Mouse (Mus musculus) stomach, postnatal 0 days (tissue): ENCODE data around the gene Notch1. TPM values are rescaled to one million over a fixed set of nuclear protein-coding genes. Genes with fewer than 3 reads are reported as not detected.

Experiments
- ATAC-seq: fragments of 200-750 bp; cut with Nextera tagmentation; 2 replicates; pipeline ENCODE4 v1.8.0; 2017; ENCODE audit not compliant: low FRiP score, low TSS enrichment
- DNase-seq: peaks from one replicate; pipeline ENCODE4 v3.0.0-alpha.2; 2016; ENCODE audit warnings: low spot score
- H3K27ac ChIP-seq: fragments of 300-500 bp; sonication (generic); replicated peaks from 2 replicates; pipeline ENCODE4 v1.5.1; 2014; ENCODE audit warnings: mild to moderate bottlenecking, control low read depth
- H3K27me3 ChIP-seq: fragments of 300-500 bp; sonication (generic); 2 replicates; pipeline ENCODE4 v1.6.1; 2014; ENCODE audit warnings: low read length; ENCODE audit not compliant: control insufficient read depth, insufficient read depth
- H3K36me3 ChIP-seq: fragments of 300-500 bp; sonication (generic); 2 replicates; pipeline ENCODE4 v1.6.1; 2014; ENCODE audit warnings: low read length, mixed read lengths; ENCODE audit not compliant: control insufficient read depth, insufficient read depth
- H3K4me1 ChIP-seq: fragments of 300-500 bp; sonication (generic); replicated peaks from 2 replicates; pipeline ENCODE4 v1.6.1; 2014; ENCODE audit warnings: antibody characterized with exemption; ENCODE audit not compliant: control insufficient read depth, insufficient read depth
- H3K4me2 ChIP-seq: fragments of 300-500 bp; sonication (generic); replicated peaks from 2 replicates; pipeline ENCODE4 v1.6.1; 2014; ENCODE audit warnings: low read depth, mild to moderate bottlenecking, control low read depth, moderate library complexity
- H3K4me3 ChIP-seq: fragments of 300-500 bp; sonication (generic); 2 replicates; pipeline ENCODE4 v1.5.1; 2014; ENCODE audit warnings: low read depth, low read length, control low read depth
- H3K9ac ChIP-seq: fragments of 300-500 bp; sonication (generic); 2 replicates; pipeline ENCODE4 v1.6.1; 2014; ENCODE audit warnings: mild to moderate bottlenecking, low read length, control low read depth, mixed read lengths
- H3K9me3 ChIP-seq: fragments of 300-500 bp; sonication (generic); 2 replicates; pipeline ENCODE4 v1.6.1; 2016; ENCODE audit warnings: low read length; ENCODE audit not compliant: control insufficient read depth
- CTCF ChIP-seq: IDR thresholded peaks from 2 replicates; pipeline ENCODE4 v1.5.1; 2016; ENCODE audit warnings: antibody characterized with exemption, low read depth, mild to moderate bottlenecking, moderate library complexity
- EP300 ChIP-seq: optimal IDR thresholded peaks from 2 replicates; pipeline ENCODE3; 2016; ENCODE audit warnings: antibody characterized with exemption
- WGBS: fragments of 180-500 bp; shearing (Covaris S2); extraction: QIAGEN DNeasy Blood & Tissue Kit; methylation state at CpG from one replicate; pipeline ENCODE4 v1.1.7; 2014; 5-methylcytosine and 5-hydroxymethylcytosine counted together
- polyA plus RNA-seq: library from polyadenylated mRNA; unstranded; fragments of >200 nt; fragmentation: Nextera tagmentation; extraction: Ambion mirVana; gene quantifications from 2 replicates; pipeline ENCODE4 v1.2.1, GENCODE M21; 2015

Gene Notch1
- polyA plus RNA-seq, 1 experiment from 2014 or later = 4.8 TPM

DNA sequence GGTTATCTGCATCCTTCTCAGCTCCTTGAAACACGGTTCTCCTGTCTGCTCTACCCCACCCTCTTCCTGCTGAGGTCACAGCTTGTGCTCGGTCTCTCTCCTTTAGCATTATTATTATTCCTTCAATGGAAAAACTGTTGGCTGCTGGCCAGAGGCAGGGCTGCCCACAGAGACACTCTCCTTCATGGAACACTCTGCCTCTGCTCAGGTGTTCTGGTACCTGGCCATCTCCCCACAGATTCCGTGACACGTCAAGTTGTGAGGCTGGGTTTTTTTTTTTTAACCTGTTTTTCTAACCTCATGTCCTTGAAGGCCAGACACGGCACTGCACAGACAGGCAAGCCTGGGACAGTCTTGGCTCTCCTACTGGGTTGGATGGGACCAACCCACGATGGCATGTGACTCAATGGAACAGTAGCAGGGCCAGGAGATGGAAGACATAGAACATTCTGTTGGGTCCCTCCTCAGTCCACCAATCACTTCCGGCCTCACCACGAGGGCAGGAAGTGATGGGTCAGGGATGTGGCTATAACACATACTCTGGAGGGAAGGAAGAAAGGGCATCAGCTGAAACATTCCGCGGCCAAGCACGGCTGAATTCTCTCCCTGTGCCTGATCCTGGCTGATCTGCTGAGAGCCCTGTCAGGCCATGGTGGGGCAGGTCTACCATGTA, 18.5 kb downstream of the Notch1 start:
- TF ChIP-seq CTCF (no peak), EP300 (no peak)
- H3K36me3 ChIP-seq = no peaks in the 10 kb centered on the region; the same call in 1 of the 2 replicates
- no peak overlapping the region for H3K4me3 ChIP-seq
- H3K27me3 ChIP-seq = no peaks in the 10 kb centered on the region
- H3K9ac ChIP-seq = no peak overlapping the region
- H3K9me3 ChIP-seq = no peaks in the 10 kb centered on the region
- no peak overlapping the region for H3K4me2 ChIP-seq
- DNase-seq (no peak), ATAC-seq (no peak)
- peak overlapping the region; percentile 40 for H3K27ac ChIP-seq
- WGBS = 55% methylated on average over 11 of the region's 11 CpGs
- H3K4me1 ChIP-seq = peaks cover 26% of the 10 kb centered on the region

DNA sequence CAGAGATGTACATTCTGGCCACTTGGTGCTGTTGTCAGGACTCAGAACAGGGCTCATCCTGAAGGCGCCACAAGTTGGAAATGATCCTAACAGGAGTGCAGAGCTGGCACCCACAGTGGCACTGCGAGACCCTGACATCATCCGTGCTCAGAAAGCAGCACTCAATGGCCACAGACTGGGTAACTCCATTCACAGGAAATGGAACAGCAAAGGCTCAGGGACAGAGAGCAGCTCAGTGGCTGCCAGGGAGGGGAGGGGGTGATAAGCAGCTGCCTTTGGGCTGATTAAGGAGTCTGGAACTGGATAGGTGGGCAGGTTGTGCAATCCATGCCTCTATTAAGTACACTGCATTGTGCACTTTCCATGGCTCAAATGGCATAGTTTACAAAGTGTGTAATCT, 20.0 kb downstream of the Notch1 start:
- WGBS = 71% methylated on average over 3 of the region's 3 CpGs
- Histone ChIP-seq H3K36me3 (no peaks in the 10 kb centered on the region; the same call in 1 of the 2 replicates), H3K4me2 (no peak overlapping the region), H3K4me3 (no peak overlapping the region), H3K27ac (0 out of 2 replicates have a peak overlapping the region, but pooled peaks have one; percentile 18), H3K4me1 (peaks cover 26% of the 10 kb centered on the region), H3K9ac (no peak overlapping the region), H3K27me3 (no peaks in the 10 kb centered on the region), H3K9me3 (no peaks in the 10 kb centered on the region)
- DNase-seq = no peak
- TF ChIP-seq CTCF (no peak), EP300 (no peak)
- no peak for ATAC-seq

DNA sequence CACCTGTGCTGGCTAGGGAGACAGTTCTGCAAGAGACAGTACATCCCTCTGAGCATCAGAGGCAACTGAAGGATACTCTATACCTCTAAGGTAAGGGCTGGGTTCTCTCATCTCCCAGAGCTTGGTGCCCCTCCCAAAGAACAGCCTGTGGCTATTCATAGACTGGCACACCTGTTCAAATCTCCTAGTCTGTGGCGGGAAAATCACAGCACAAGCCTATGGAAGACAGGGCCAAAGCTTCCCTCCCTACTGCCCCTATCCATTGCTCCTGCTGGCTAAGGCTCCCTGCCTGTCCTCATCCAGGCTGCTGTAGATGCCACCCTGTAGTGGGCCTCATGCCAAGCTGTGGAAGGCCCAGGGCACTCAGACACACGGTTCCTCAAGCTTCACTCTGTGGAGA, 20.8 kb downstream of the Notch1 start:
- Histone ChIP-seq H3K9me3 (no peaks in the 10 kb centered on the region), H3K4me1 (peaks cover 26% of the 10 kb centered on the region), H3K4me2 (no peak overlapping the region), H3K36me3 (no peaks in the 10 kb centered on the region; the same call in 1 of the 2 replicates), H3K4me3 (no peak overlapping the region), H3K9ac (0 out of 2 replicates have a peak overlapping the region, but pooled peaks have one; percentile 8), H3K27me3 (no peaks in the 10 kb centered on the region), H3K27ac (peak overlapping the region; percentile 2; the same call in 1 of the 2 replicates)
- ATAC-seq (no peak), DNase-seq (no peak)
- WGBS = 58% methylated on average over 2 of the region's 2 CpGs
- TF ChIP-seq EP300 = no peak
- no peak for TF ChIP-seq CTCF

DNA sequence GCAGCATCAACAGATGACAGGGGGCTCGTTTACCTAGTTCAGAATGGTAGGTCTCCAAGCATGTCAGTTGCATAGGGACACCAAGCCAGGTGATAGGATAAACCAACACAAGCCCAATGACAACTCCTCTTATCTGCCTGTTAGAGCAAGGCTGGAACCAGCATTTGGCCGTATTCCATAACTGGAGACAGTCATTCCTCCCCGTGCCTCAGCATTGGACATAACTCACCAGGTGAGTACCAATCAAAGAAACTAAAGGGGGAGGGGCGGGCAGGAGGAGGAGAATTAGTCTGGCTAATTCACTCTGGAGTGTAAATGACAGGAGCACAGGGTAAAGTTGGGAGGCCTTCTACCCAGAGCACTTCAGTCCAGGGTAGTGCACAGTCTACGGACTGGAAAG, 21.5 kb downstream of the Notch1 start:
- TF ChIP-seq CTCF = no peak
- no peak for TF ChIP-seq EP300
- Histone ChIP-seq H3K4me2 (no peak overlapping the region; the same call in 1 of the 2 replicates), H3K9me3 (no peaks in the 10 kb centered on the region), H3K27me3 (no peaks in the 10 kb centered on the region), H3K4me3 (no peak overlapping the region), H3K36me3 (no peaks in the 10 kb centered on the region; the same call in 1 of the 2 replicates), H3K9ac (no peak overlapping the region), H3K27ac (peak overlapping the region; percentile 76; the same call in 1 of the 2 replicates), H3K4me1 (peaks cover 22% of the 10 kb centered on the region)
- WGBS = 51% methylated on average over 5 of the region's 5 CpGs
- ATAC-seq (peak; percentile 21; the same call in 1 of the 2 replicates), DNase-seq (peak; percentile 52)

DNA sequence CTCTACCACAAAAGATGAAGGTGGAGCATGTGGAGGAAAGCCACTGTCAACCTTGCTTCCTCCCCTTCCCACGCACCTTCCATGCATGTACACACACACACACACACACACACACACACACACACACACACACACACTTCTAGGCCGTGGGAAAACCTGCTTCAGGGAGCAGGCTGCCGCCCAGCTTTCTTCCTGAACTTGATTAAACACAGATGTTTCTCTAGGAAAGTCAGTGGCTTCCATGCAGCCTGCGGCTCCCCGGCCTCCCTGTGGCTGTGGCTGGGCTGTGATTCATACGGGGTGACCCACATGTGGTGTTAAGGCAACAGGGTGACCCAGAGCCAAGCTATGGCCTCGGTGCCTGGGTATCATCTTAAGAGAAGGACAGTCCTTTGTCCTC, 22.1 kb downstream of the Notch1 start:
- Histone ChIP-seq H3K9ac (no peak overlapping the region), H3K4me3 (no peak overlapping the region), H3K4me1 (peaks cover 19% of the 10 kb centered on the region), H3K9me3 (no peaks in the 10 kb centered on the region), H3K4me2 (no peak overlapping the region), H3K36me3 (no peaks in the 10 kb centered on the region; the same call in 1 of the 2 replicates), H3K27me3 (no peaks in the 10 kb centered on the region), H3K27ac (peak overlapping the region; percentile 76)
- DNase-seq (peak; percentile 63), ATAC-seq (peak; percentile 31)
- WGBS = 4% methylated on average over 7 of the region's 7 CpGs
- TF ChIP-seq CTCF = 0 out of 2 replicates have a peak, but pooled peaks have one; percentile 4
- TF ChIP-seq EP300 = no peak
